Mouse (Mus musculus) left cerebral cortex, postnatal 14 days (tissue): ENCODE measurements around the gene Rere. TPM values are rescaled to one million over a fixed set of nuclear protein-coding genes. Genes with fewer than 3 reads are reported as not detected.

ENCODE experiments used
- DNase-seq, 2 experiments: peaks; one replicate each; pipeline ENCODE4 v3.0.0; 2021 to 2022; ENCODE audit warnings: low spot score in 2 of 2, mixed read lengths in 1 of 2
- intact Hi-C: fragments of 180-260 bp; cut with DNase I; formaldehyde crosslinking; loops from one replicate; pipeline ENCODE4 v1.15.1; 2025
- total RNA-seq, 2 experiments: library from RNA; stranded (reverse); gene quantifications; 2 replicates each; pipeline ENCODE4 v1.2.3; 2021

The Rere gene
- total RNA-seq, 2 experiments from 2014 or later, result 95.6 to 100 TPM

DNA sequence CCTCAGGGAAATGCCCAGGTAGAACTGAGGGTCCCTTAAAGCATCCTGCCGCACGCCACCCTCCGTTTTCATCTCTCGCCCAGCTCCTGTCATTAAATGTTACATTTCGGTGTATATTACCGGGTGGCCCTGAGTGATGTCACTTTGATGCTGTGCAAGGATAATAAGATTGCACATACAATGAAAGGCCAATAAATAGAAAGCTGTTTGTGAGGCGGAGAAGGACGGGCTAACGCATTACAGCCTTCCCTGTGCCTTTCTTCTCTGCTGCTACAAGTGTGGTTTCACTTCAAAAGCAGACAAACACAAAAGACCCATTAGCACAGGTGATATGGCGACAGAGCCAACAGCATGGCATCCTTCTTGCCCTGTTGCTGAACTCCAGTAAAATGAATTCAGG, 320.0 kb downstream of the Rere start:
- no peak for DNase-seq
- intact Hi-C loops, result no loop called here

DNA sequence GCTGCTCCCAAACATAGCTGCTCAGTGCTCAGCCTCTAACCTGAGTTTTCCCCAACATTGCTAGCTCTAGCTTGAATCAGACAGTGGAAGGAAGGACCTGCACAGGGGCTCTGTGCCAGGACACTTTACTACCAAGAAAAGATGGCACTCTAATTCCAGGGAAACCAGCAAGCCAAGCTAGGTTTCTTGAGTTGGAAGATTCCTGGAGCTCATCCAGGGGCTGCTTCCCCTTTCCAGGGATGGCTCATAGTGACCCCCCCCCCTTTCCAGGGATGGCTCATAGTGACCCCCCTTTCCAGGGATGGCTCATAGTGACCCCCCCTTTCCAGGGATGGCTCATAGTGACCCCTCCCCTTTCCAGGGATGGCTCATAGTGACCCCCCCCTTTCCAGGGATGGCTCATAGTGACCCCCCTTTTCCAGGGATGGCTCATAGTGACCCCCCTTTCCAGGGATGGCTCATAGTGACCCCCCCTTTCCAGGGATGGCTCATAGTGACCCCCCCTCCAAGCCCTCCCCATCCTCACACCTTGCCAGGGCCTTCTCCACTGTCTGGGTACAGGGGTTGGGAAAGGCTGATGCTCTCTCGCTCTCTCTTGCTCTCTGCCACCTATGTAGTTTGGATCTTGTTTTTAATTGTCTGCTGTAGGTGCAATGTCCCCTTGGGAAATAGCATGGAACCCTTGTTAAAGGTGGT, 322.1 kb downstream of the Rere start:
- DNase-seq, result no peak
- intact Hi-C loops, result no loop called here

- DNase-seq, result no peak
- intact Hi-C loops, result no loop called here
These were observed 324.4 kb downstream of the Rere start for GRCm38 (mm10) chr4:150605804-150606203.

DNA sequence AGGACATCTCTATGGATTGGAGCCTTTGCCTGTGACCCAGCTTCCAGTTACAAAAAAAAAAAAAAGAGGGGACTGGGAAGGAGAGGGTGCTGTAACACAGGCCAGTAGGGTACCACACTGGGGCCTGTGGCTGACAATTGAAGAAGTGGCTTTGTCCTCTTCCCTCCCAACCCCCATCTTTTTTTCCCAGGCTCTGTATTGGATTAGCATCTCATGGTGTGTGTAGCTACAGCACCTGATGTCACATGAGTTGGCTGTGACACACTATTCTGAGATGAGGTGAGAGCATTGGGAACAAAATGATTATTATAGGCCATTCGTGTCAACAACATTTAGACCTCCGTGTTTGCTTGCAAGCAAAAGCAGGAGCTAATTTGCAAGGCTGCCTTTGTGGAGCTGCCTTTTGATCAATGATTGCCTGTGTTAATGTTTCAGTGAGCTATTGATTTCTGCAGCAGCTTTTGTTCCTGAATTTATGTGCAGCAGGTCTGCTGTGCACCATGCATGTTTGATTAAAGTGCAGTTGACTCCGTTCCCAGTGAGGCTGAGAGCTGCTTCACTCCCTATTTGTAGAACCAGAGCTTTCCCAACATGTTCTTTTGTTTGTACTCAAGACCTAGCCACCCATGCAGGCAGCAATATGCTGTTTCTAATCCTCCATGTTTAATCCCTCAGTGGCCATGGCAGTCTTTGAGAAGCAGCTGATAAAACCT, 325.2 kb downstream of the Rere start:
- intact Hi-C loops, result no loop called here
- no peak for DNase-seq

DNA sequence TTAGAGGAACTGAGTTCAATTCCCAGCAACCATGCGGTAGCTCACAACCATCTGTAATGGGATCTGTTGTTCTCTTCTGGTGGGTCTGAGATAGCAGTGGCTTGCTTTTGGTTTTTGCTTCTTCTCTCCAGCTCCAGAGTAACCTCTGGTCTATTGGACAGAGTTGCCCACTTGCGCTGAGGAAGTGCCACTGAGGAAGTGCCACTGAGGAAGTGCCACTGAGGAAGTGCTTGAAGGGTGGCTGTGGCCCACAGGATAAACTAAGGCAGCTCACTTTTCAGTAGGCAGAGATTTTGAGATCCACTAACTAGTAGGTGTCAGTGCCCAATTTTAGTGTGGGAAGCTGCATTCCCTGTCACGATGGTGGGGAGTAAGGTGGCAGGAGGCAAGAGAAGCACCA, 327.2 kb downstream of the Rere start:
- DNase-seq, result no peak
- intact Hi-C loops, result no loop called here

- intact Hi-C loops, result no loop called here
- DNase-seq, result no peak
These were observed 332.3 kb downstream of the Rere start for GRCm38 (mm10) chr4:150613715-150614114.

DNA sequence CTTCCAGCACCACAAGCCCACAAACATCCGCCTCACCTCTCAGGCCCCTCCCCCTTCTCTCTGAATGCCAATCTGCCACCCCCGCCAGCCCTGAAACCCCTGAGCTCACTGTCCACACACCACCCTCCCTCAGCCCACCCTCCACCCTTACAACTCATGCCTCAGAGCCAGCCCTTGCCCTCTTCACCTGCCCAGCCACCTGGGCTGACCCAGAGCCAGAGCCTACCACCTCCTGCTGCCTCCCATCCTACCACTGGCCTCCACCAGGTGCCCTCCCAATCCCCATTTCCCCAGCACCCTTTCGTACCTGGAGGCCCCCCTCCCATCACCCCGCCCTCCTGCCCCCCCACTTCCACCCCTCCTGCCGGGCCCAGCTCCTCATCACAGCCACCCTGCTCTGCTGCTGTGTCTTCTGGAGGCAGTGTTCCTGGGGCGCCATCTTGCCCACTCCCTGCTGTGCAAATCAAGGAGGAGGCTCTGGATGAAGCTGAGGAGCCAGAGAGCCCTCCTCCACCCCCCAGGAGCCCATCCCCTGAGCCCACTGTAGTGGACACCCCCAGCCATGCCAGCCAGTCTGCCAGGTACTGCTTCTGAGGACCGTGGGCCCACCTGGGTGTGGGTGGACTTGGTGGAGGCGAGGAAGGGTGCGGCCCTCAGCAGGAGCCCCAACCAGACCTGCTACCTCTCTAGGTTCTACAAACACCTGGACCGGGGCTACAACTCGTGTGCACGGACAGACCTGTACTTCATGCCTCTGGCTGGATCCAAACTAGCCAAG, 334.0 kb downstream of the Rere start:
- intact Hi-C loops, result no loop called here

GRCm38 (mm10) chr4:150616029-150616420, 334.6 kb downstream of the Rere start:
- no peak for DNase-seq
- intact Hi-C loops, result no loop called here

More for the DNA sequence above, 334.0 kb downstream of the Rere start:
- no peak for DNase-seq

- intact Hi-C loops, result no loop called here
- no peak for DNase-seq
These were observed 335.4 kb downstream of the Rere start for GRCm38 (mm10) chr4:150616841-150617240.

- intact Hi-C loops, result no loop called here
- no peak for DNase-seq
These were observed 337.6 kb downstream of the Rere start for GRCm38 (mm10) chr4:150619011-150619410.

DNA sequence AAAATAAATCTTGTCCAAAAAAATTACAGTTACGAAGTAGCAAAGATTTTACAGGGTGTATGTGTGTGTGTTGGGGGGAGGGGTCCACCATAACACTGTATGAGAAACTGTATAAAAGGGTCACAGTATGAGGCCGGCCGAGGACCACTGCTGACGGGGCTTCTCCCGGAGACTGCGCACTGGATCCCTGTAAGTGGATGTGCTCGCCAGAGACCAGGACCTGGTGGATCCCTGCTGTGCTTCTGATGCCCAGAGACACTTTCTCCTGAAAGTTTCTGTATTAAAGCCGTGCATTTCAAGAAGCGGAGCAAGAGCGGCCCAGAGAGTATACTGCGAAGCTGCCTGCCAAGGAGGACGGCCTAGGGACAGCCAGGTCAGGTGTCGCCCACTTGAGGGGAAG, 341.2 kb downstream of the Rere start:
- no peak for DNase-seq
- intact Hi-C loops, result loop anchor here (10.0 kb wide), 1 partner anchor 278 kb away; no protein-coding TSS in a partner anchor

- no peak for DNase-seq
- intact Hi-C loops, result loop anchor here (10.0 kb wide), 1 partner anchor 280 kb away; no protein-coding TSS in a partner anchor
These were observed 342.9 kb downstream of the Rere start for GRCm38 (mm10) chr4:150624214-150624823.

GRCm38 (mm10) chr4:150624933-150625332, 343.5 kb downstream of the Rere start:
- no peak for DNase-seq
- intact Hi-C loops, result loop anchor here (10.0 kb wide), 1 partner anchor 280 kb away; no protein-coding TSS in a partner anchor

- DNase-seq, result peak; percentile 60 to 68
- intact Hi-C loops, result loop anchor here (10.0 kb wide), 1 partner anchor 281 kb away; no protein-coding TSS in a partner anchor
These were observed 344.0 kb downstream of the Rere start for GRCm38 (mm10) chr4:150625425-150625824.

DNA sequence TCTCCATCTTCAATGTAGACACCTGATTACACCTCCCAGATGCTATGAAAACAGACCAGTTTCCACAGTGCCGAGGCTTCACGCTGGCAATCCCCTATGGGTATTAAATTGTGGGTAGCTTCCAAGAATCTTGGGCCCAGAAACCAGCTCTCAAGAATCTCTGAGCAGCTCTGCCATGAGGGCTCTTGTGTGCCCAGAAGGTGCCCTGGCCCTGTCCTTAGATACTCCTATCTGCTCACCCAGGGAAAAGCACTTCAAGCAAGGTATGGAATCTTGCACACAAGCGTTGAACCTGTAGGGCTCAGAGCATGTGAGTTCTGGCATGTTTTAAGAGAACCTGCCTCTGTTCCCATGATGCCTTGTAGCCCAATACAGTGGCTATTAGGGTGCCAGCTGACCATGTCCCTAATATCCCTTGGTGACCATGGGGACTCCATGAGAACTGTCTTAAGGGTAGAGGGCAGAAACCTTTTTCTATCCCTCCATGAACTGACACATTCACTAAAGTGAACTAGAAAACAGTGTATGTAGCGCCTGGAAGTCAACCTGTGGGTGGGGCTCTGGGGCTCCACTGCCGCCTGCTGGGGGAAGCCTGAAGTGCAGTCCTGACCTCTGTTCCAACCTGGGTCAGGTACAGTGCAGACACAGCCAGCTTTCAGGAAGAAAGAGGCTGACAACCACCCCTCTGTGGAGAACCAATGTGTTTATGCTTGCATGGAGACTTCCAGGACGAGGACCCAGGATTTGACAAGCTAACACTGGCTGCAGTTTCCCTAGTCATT, 344.7 kb downstream of the Rere start:
- peak in 1 of 2 experiments; percentile 58 for DNase-seq
- intact Hi-C loops, result loop anchor here (10.0 kb wide), 1 partner anchor 281 kb away; no protein-coding TSS in a partner anchor

GRCm38 (mm10) chr4:150629266-150629665, 347.8 kb downstream of the Rere start:
- DNase-seq, result no peak
- intact Hi-C loops, result loop anchor here (10.0 kb wide), 1 partner anchor 284 kb away; no protein-coding TSS in a partner anchor

- no peak for DNase-seq
- intact Hi-C loops, result no loop called here
These were observed 354.1 kb downstream of the Rere start for GRCm38 (mm10) chr4:150635568-150635967.

DNA sequence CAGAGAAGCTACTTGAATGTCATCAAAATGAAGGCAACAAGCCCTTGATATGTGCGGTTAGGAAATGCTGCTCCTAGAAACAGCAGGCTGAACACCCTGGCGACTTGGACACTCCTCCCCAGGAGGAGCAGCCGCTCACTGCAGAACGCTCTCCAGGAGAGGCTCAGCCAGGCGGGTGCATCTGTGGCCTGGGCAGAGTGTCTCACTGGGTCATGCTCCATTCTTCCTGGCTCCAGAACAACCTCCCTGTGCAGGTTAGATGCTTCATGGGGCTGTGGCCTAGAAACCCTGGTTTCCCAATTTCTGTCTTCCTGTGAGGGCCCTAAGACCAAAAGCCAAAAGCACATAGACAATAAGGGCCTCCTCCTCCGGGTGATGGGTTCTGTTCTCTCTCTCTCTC, 355.2 kb downstream of the Rere start:
- intact Hi-C loops, result no loop called here
- DNase-seq, result no peak

DNA sequence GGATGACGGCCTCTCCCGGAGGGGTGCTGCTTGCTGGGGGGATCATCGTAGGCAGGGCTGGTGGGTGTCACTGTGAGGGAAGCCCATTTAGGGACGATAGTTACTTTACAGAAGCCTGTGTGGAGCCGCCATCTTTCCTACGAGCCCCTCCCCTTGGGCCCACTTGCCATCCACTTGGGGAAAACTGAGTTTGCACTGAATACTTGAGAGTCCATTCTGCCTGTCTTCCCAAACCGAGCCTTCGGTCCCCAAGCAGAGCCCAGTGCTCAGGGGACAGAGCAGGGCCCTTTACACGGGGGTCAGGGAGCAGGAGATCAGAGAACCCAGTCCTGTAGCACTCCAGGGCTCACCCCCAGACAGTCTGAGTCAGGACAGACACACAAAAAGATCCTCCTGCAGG, 362.9 kb downstream of the Rere start:
- no peak for DNase-seq
- intact Hi-C loops, result no loop called here
